Mouse (Mus musculus) liver, embryonic 16.5 days (tissue): Measurements from ENCODE around the gene Sulf2. TPM values are rescaled to one million over a fixed set of nuclear protein-coding genes. Genes with fewer than 3 reads are reported as not detected.

Source experiments
- ATAC-seq: fragments of 200-750 bp; cut with Nextera tagmentation; 2 replicates; pipeline ENCODE4 v1.8.0; 2017; ENCODE audit warnings: low read depth, mild to moderate bottlenecking, moderate number of reproducible peaks, moderate library complexity
- H3K27ac ChIP-seq: fragments of 300-500 bp; sonication (generic); 2 replicates; pipeline ENCODE4 v1.5.1; 2014; ENCODE audit warnings: mild to moderate bottlenecking, low read length
- H3K27me3 ChIP-seq: fragments of 300-500 bp; sonication (generic); 2 replicates; pipeline ENCODE4 v1.6.1; 2014; ENCODE audit warnings: low read depth, low read length, mixed read lengths; ENCODE audit not compliant: control insufficient read depth, insufficient read depth
- H3K36me3 ChIP-seq: fragments of 300-500 bp; sonication (generic); 2 replicates; pipeline ENCODE4 v1.6.1; 2014; ENCODE audit warnings: mild to moderate bottlenecking; ENCODE audit not compliant: control insufficient read depth, insufficient read depth
- H3K4me1 ChIP-seq: fragments of 300-500 bp; sonication (generic); 2 replicates; pipeline ENCODE4 v1.6.1; 2014; ENCODE audit warnings: low read depth, low read length, mixed read lengths; ENCODE audit not compliant: control insufficient read depth
- H3K4me2 ChIP-seq: fragments of 300-500 bp; sonication (generic); 2 replicates; pipeline ENCODE4 v1.6.1; 2014; ENCODE audit warnings: low read depth, low read length, mixed read lengths
- H3K4me3 ChIP-seq: fragments of 300-500 bp; sonication (generic); 2 replicates; pipeline ENCODE4 v1.5.1; 2014; ENCODE audit warnings: low read depth, mild to moderate bottlenecking, low read length
- H3K9ac ChIP-seq: fragments of 300-500 bp; sonication (generic); 2 replicates; pipeline ENCODE4 v1.6.1; 2014; ENCODE audit warnings: low read depth, low read length
- H3K9me3 ChIP-seq: fragments of 300-500 bp; sonication (generic); replicated peaks from 2 replicates; pipeline ENCODE4 v1.6.1; 2016; ENCODE audit warnings: low read length; ENCODE audit not compliant: control insufficient read depth
- WGBS: fragments of 180-500 bp; shearing (Covaris S2); extraction: QIAGEN DNeasy Blood & Tissue Kit; methylation state at CpG from one replicate; pipeline ENCODE4 v1.1.7; 2014; ENCODE audit not compliant: insufficient replicate concordance; 5-methylcytosine and 5-hydroxymethylcytosine counted together
- polyA plus RNA-seq: library from polyadenylated mRNA; unstranded; fragments of >200 nt; fragmentation: Nextera tagmentation; extraction: Ambion mirVana; gene quantifications from 2 replicates; pipeline ENCODE4 v1.2.1, GENCODE M21; 2015

The Sulf2 gene
- polyA plus RNA-seq, 1 experiment from 2014 or later = 1.2 TPM

- H3K9me3 ChIP-seq = no peaks in the 10 kb centered on the region
- peaks cover 5% of the 10 kb centered on the region for H3K4me1 ChIP-seq
- H3K9ac ChIP-seq = no peak overlapping the region
- H3K27me3 ChIP-seq = no peaks in the 10 kb centered on the region
- 54% methylated on average over 9 of the region's 9 CpGs for WGBS
- no peak overlapping the region for H3K27ac ChIP-seq
- H3K4me3 ChIP-seq = no peak overlapping the region
- no peak for ATAC-seq
- H3K36me3 ChIP-seq = no peaks in the 10 kb centered on the region
- no peak overlapping the region for H3K4me2 ChIP-seq
These were observed 71.9 kb downstream of the Sulf2 start for GRCm38 (mm10) chr2:166083542-166084031.

- no peak for ATAC-seq
- Histone ChIP-seq H3K9me3 (no peaks in the 10 kb centered on the region), H3K36me3 (no peaks in the 10 kb centered on the region), H3K9ac (no peak overlapping the region), H3K27ac (no peak overlapping the region), H3K4me2 (no peak overlapping the region), H3K27me3 (no peaks in the 10 kb centered on the region), H3K4me3 (no peak overlapping the region), H3K4me1 (peaks cover 5% of the 10 kb centered on the region)
- 61% methylated on average over 10 of the region's 10 CpGs for WGBS
These were observed 72.8 kb downstream of the Sulf2 start for GRCm38 (mm10) chr2:166082661-166083060.

GRCm38 (mm10) chr2:166082193-166082592 lies 73.3 kb downstream of the Sulf2 start:
- H3K27me3 ChIP-seq = no peaks in the 10 kb centered on the region
- no peaks in the 10 kb centered on the region for H3K9me3 ChIP-seq
- H3K27ac ChIP-seq = no peak overlapping the region
- peaks cover 5% of the 10 kb centered on the region for H3K4me1 ChIP-seq
- H3K36me3 ChIP-seq = no peaks in the 10 kb centered on the region
- no peak overlapping the region for H3K4me3 ChIP-seq
- 32% methylated on average over 5 of the region's 5 CpGs for WGBS
- no peak overlapping the region for H3K9ac ChIP-seq
- no peak for ATAC-seq
- no peak overlapping the region for H3K4me2 ChIP-seq

GRCm38 (mm10) chr2:166080967-166081750 lies 74.3 kb downstream of the Sulf2 start:
- WGBS = 75% methylated on average over 21 of the region's 21 CpGs
- Histone ChIP-seq H3K9ac (no peak overlapping the region), H3K27ac (no peak overlapping the region)

GRCm38 (mm10) chr2:166079961-166080885 lies 75.2 kb downstream of the Sulf2 start:
- Histone ChIP-seq H3K9me3 (no peaks in the 10 kb centered on the region), H3K4me1 (peaks cover 5% of the 10 kb centered on the region), H3K4me2 (peak overlapping the region; percentile 45), H3K27me3 (no peaks in the 10 kb centered on the region), H3K9ac (no peak overlapping the region), H3K4me3 (peak overlapping the region; percentile 26), H3K27ac (no peak overlapping the region; the same call in 1 of the 2 replicates), H3K36me3 (no peaks in the 10 kb centered on the region)
- ATAC-seq = peak; percentile 78
- WGBS = 32% methylated on average over 17 of the region's 17 CpGs

More at GRCm38 (mm10) chr2:166080967-166081750, 74.3 kb downstream of the Sulf2 start:
- peak overlapping the region; percentile 45; the same call in 1 of the 2 replicates for H3K4me2 ChIP-seq
- peak overlapping the region; percentile 26; the same call in 1 of the 2 replicates for H3K4me3 ChIP-seq
- no peak for ATAC-seq
- H3K9me3 ChIP-seq = no peaks in the 10 kb centered on the region
- no peaks in the 10 kb centered on the region for H3K27me3 ChIP-seq
- no peaks in the 10 kb centered on the region for H3K36me3 ChIP-seq
- peaks cover 5% of the 10 kb centered on the region for H3K4me1 ChIP-seq

- no peak overlapping the region for H3K9ac ChIP-seq
- H3K9me3 ChIP-seq = no peaks in the 10 kb centered on the region
- H3K4me3 ChIP-seq = no peak overlapping the region
- H3K27ac ChIP-seq = no peak overlapping the region
- H3K4me1 ChIP-seq = peaks cover 5% of the 10 kb centered on the region
- ATAC-seq = no peak
- H3K4me2 ChIP-seq = no peak overlapping the region
- WGBS = 76% methylated on average over 14 of the region's 14 CpGs
- H3K36me3 ChIP-seq = no peaks in the 10 kb centered on the region
- H3K27me3 ChIP-seq = no peaks in the 10 kb centered on the region
These were observed 76.2 kb downstream of the Sulf2 start for GRCm38 (mm10) chr2:166079231-166079630.

DNA sequence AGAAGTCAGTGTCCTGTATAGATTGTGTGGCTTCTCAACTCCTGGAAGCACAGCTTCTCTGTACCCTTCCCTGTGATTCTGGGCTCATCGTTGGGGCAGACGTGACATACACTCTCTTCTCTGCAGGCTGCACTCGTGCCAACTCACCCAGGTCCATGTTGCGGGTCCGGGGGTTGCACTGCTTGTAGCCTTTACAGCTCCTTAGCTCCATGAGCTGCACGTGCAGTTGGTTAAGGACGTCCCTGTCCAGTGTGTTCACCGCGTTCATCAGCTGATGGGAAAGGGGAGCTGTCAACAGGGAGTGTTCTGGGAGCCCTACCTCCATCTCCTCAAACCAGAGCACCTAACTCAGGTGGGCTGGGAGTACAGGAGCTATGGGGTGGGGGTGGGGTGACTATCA lies 78.1 kb downstream of the Sulf2 start:
- 62% methylated on average over 9 of the region's 9 CpGs for WGBS
- Histone ChIP-seq H3K36me3 (no peaks in the 10 kb centered on the region), H3K9ac (no peak overlapping the region), H3K4me3 (no peak overlapping the region), H3K27me3 (no peaks in the 10 kb centered on the region), H3K9me3 (no peaks in the 10 kb centered on the region), H3K4me2 (no peak overlapping the region), H3K27ac (no peak overlapping the region), H3K4me1 (peaks cover 5% of the 10 kb centered on the region)
- no peak for ATAC-seq

- no peak for ATAC-seq
- Histone ChIP-seq H3K36me3 (peaks cover 2% of the 10 kb centered on the region; the same call in 1 of the 2 replicates), H3K27me3 (no peaks in the 10 kb centered on the region), H3K4me3 (no peak overlapping the region), H3K4me1 (no peaks in the 10 kb centered on the region), H3K27ac (no peak overlapping the region), H3K4me2 (no peak overlapping the region), H3K9ac (no peak overlapping the region), H3K9me3 (no peaks in the 10 kb centered on the region)
- WGBS = 62% methylated on average over 6 of the region's 6 CpGs
These were observed 81.1 kb downstream of the Sulf2 start for GRCm38 (mm10) chr2:166074322-166074721.
